Mouse (Mus musculus): ENCODE measurements at regions not wholly inside any gene's neighbourhood (a gene's known extent, or its start where the extent isn't known, plus 50 kb on each side); places are given as distances from the start of the nearest gene placed in this dataset.

DNA sequence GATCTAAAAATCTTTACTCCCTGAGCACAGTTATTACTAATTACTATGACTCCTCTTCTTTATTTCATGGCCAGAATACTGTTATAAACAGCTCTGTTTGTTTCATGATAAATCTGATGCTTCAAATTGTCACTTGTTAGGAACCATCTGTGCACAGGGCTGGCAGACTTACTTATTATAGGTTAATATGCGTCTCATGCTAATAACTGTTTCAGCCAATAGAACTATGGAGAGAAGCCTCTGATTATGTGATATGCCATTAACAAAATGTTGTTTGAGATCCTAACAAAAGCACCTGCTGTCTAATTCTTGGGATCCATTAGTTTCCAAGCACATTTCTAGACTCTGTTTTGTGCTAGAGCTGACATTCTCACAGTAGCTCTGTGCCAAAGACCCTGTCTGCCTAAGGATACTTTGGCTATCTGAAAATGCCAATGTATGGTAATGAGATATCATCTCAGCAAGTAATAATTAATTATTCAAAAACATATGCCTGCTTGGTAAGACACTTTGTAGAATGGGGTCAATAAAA, 318.1 kb downstream of the Grb14 start:
- Histone ChIP-seq H3K4me3 (no peak overlapping the region), H3K27ac (no peak overlapping the region)
- DNase-seq = no peak
- TF ChIP-seq CTCF (IDR thresholded peaks at IDR 0.05) = no peak
- intact Hi-C loops (cut with DNase I) = no loop called here

DNA sequence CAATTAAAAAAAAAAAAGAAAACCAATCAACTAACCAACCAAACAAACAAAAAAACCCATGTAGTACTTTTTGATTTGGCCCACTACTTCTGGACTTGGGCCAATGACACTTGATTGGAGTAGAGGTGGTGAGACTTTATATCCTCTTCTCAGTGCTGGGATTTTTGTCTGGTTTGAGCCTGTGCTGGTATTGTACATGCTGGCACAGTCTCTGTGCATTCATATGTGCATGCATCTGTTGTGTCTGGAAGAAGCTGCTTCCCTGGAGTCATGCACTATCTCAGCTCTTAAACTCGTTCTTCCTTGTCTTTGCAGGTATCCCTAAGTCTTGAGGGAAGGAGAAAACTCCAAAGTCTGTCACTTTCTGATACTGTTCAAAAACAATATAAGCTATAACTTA, 328.8 kb downstream of the Grb14 start:
- no peak for DNase-seq
- Histone ChIP-seq H3K27ac (no peak overlapping the region), H3K4me3 (no peak overlapping the region)
- TF ChIP-seq CTCF (IDR thresholded peaks at IDR 0.05) = no peak
- intact Hi-C loops (cut with DNase I) = no loop called here

DNA sequence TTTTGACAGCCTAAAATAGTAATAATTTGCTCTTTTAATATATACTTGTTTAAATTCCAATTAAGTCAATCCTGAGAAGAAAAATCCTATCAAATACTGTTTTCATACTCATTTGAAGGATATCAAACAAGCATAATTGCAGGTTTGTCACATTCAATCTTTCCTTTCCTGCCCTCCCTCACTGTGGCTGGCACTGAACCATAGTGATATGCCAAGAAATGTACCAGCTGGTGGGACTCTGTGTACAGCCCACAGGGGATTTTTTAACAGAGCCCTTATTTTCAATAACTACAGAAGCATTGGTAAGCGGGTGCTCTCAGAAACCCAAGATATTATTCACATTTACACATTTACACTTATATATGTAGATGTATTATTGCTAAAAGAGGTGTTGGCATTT, 333.3 kb downstream of the Grb14 start:
- intact Hi-C loops (cut with DNase I) = no loop called here
- H3K4me3 ChIP-seq = no peak overlapping the region
- DNase-seq = no peak
- H3K27ac ChIP-seq = no peak overlapping the region
- TF ChIP-seq CTCF (IDR thresholded peaks at IDR 0.05) = no peak

DNA sequence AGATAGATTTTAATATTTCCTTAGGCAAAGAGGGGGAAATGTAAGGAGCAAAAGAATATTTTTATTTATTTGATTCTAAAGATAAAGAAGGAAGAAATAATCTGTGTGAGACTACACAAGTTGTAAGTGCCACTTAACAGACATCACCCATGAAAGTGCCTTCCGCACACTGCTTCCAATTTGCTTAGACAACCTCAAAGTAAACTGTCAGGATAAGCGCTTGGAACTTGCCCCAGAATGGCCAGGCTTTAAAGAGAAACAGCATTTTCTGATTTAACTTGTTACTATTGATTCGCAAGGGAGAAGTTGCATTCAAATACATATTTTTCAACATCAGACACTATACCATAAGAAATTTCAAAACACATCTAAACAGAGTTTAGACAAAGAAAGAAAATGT, 333.8 kb downstream of the Grb14 start:
- no peak for TF ChIP-seq CTCF (IDR thresholded peaks at IDR 0.05)
- intact Hi-C loops (cut with DNase I) = no loop called here
- no peak overlapping the region for H3K4me3 ChIP-seq
- no peak overlapping the region for H3K27ac ChIP-seq
- DNase-seq = no peak

DNA sequence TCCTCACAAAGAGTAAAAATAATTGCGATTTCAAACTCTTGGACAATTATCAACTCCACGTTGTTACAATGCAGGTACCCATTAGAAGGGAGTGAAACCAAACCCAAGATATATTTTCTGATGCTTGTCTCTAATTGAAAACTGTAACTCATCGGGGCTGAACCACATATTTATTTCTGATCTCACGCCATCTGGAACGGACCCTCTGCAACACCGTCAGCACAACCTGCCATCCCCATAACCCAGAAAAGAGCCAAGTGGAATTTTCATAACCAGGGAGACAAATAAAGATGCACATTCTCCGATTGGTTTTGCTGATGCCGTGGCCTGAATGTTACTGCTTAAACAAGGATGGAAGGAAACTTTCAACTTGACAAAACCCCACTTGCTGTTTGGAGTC, 338.0 kb downstream of the Grb14 start:
- TF ChIP-seq CTCF (IDR thresholded peaks at IDR 0.05) = no peak
- no peak overlapping the region for H3K4me3 ChIP-seq
- intact Hi-C loops (cut with DNase I) = no loop called here
- no peak overlapping the region for H3K27ac ChIP-seq
- DNase-seq = no peak

DNA sequence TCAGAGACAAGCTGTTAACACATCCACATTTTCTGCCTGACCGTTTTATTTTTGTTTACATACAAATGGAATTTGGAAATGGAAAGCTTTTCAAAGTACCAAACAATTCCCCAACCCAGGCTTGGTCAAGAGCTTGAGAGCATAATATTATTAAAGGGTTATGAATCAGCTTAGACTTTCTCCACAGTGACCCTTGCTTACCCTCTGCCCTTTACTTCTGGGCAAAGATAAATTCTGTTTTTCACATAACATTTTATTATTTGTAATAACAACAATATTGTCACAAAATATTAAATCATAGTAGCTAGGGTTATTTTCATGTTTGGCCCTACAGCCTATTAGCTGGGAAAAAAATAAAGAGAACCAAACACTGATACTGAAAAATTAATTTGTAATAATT, 375.2 kb downstream of the Grb14 start:
- Histone ChIP-seq H3K4me3 (no peak overlapping the region), H3K27ac (no peak overlapping the region)
- intact Hi-C loops (cut with DNase I) = no loop called here
- DNase-seq = no peak
- TF ChIP-seq CTCF (IDR thresholded peaks at IDR 0.05) = no peak

DNA sequence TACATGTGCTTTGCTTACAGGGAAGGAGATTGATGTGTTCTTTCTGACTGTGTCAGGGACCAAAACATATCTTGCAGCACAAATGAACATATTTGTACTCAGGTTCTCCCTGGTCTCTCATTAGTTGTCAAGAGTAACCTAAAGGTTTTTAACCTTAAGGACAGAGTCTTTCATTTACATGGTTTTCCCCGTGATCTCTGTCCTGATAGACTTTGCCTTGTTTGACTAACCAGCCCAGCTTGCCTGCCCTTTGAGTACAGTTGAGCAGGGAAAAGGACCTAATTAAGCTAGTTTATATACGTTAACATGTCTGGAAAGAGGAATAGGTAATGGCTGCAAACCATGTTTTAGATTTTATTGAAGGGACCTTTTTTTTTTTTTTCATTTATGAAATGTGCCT, 407.9 kb downstream of the Grb14 start:
- Histone ChIP-seq H3K27ac (no peak overlapping the region), H3K4me3 (no peak overlapping the region)
- intact Hi-C loops (cut with DNase I) = no loop called here
- no peak for DNase-seq
- TF ChIP-seq CTCF (IDR thresholded peaks at IDR 0.05) = no peak

DNA sequence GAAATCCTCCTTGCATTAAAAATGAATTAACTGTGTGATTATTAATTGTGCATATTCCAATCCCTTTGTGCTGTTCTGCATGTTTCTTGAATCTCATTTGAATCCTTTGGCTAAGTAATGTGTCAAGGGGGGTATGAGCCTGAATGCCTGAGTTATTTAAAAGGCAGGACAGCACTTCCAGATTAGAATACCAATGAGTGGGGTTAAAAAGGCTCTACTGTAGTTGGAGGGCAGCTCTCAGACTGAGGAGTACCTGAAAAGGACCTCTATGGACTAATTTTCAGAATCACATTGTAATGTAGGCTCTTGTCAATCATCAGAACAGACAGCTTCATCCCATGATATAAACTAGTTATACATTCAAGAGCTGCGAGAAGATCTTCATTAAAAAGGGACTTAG, 417.9 kb downstream of the Grb14 start:
- no peak for DNase-seq
- intact Hi-C loops (cut with DNase I) = no loop called here
- no peak overlapping the region for H3K4me3 ChIP-seq
- no peak for TF ChIP-seq CTCF (IDR thresholded peaks at IDR 0.05)
- H3K27ac ChIP-seq = no peak overlapping the region

DNA sequence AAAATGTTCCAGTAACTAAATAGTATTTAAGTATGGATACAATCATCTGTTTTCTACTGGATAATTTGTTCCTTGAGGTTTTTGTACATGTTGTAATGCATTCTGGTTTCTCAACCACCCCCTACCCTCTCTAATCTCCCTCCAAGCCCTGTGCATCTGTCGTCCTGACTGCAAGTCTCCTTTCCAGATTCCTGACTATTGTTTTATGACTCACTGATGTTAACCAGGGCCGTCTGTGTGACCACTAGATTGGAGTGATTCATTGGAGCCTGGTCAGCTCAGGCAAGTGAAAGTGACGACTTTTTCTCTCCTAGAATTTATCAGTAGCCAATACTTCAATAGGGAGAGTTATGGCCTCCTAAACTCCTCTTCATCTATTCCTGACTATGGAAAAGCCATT, 442.5 kb downstream of the Grb14 start:
- intact Hi-C loops (cut with DNase I) = no loop called here
- DNase-seq = no peak
- no peak overlapping the region for H3K4me3 ChIP-seq
- no peak overlapping the region for H3K27ac ChIP-seq
- TF ChIP-seq CTCF (IDR thresholded peaks at IDR 0.05) = no peak

DNA sequence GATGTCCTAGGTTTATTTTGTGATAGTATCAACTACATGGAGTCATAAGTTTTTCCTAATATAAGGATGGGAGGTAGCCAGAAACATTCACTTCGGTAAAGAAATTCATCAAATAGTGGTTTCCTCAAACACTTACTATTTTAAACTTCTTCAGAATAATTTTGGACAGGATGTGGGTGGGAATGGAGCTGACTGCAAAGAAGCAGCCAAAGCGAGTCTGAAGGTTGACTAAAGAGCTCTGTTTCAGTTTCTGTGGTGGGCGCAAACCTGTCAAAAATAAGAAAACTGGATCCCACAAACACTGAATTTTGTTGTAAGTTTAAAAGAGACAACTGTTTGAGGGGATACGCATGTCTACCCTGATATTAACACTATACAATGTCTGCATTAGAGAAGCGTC, 438.2 kb upstream of the Fign start:
- Histone ChIP-seq H3K4me3 (no peak overlapping the region), H3K27ac (no peak overlapping the region)
- intact Hi-C loops (cut with DNase I) = no loop called here
- no peak for TF ChIP-seq CTCF (IDR thresholded peaks at IDR 0.05)
- DNase-seq = no peak

DNA sequence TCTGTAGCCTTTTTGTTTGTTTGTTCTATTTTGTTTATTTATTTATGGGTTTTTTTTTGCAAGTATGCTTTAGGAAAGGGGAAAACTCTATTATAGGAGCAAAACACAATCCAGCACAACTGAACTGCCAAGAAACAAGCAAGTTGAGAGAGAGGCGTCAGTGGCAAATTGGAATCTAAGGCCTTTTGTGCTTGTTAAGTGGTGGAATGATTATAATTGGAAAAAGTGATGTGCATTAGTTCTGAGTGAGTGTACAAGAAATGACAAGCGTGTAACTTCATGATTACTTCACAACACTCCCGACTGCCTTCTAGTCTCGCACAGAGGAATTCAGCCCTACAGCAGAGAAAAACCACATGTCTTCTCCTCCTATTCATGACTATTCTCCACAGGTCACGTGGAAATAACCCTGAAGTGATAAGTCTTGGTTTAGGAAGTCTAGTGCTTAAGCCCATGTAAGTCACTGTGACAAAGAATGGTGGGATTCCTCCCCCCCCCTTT, 437.6 kb upstream of the Fign start:
- Histone ChIP-seq H3K27ac (no peak overlapping the region), H3K4me3 (no peak overlapping the region)
- intact Hi-C loops (cut with DNase I) = no loop called here
- TF ChIP-seq CTCF (IDR thresholded peaks at IDR 0.05) = no peak
- no peak for DNase-seq

DNA sequence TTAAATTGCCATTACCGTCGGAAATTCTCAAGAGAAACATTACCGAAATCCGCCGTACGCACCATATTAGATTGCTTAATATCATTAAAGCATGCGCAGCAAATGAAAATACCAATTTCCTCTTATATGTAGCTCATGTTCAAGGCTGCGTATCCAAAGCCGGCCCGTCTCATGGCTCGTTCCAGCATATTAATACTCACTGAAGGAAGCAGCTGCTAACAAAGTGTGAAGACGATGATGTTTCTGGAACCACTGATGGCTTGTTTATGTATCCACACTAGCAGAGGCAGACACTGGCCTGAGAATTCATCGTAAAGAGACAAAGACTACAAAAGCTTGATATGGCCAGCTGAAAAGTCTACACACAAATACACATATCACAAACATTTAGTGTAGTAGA, 437.0 kb upstream of the Fign start:
- intact Hi-C loops (cut with DNase I) = no loop called here
- peak overlapping the region; percentile 3; the same call in 1 of the 2 replicates for H3K4me3 ChIP-seq
- no peak overlapping the region for H3K27ac ChIP-seq
- DNase-seq = no peak
- no peak for TF ChIP-seq CTCF (IDR thresholded peaks at IDR 0.05)

DNA sequence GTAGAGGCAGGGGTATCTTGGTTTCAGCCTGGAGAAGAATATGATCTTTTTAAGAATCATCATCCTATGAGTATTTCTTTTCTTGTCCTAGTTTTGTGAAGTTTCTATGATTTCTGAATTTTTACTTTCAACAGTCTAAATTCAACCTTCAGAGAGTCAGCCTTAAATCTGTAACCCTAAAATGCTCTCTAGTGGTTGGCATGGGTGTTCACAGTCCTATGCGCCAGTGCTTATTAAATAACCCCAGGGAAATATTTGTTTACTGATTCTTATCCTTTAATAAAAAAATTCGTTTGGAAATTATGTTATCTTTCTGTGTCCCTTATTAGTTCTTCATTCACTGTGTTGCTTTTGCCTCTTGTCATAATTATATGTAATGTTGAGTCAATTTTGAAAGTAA, 436.5 kb upstream of the Fign start:
- TF ChIP-seq CTCF (IDR thresholded peaks at IDR 0.05) = peak; percentile 18; the same call in 1 of the 2 replicates
- Histone ChIP-seq H3K4me3 (no peak overlapping the region; the same call in 1 of the 2 replicates), H3K27ac (no peak overlapping the region)
- no peak for DNase-seq
- intact Hi-C loops (cut with DNase I) = no loop called here

DNA sequence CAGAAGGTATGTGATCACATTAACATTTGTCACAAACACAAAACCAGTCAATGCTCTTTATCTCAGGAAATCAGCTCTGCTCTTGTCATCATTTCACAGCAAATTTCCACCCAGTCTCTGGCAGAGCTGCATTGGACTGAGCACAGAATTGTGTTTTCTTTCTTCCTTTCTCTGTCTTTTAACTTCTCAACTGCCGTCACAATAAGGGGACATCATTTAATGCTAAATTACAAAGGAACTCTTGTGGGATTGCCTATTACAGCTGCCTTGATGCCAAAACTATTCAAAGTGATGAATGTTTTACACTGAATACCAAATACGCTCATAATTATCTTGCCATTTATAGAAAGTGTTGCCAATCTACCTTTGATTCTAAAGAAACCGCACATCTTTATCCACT, 424.9 kb upstream of the Fign start:
- no peak overlapping the region for H3K27ac ChIP-seq
- no peak for DNase-seq
- TF ChIP-seq CTCF (IDR thresholded peaks at IDR 0.05) = no peak
- no peak overlapping the region for H3K4me3 ChIP-seq
- intact Hi-C loops (cut with DNase I) = no loop called here

DNA sequence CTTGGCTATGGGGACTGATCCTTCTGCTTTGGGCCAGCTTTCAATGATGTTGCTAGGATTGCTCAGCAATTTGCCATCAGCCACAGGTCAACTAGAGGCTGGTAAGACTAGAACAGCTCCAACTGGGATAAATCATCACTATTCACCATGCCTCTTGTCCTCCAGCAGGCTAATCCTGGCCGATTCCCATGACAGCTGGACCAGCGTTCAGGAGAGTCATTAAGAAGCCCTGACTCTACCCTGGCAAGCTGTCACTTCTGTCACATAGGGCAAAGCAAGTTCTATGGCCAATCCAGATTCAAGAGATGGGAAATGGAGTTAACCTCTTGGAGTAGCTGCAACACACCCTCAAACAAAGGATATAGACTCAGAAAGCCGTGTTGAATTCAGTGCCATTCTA, 424.4 kb upstream of the Fign start:
- Histone ChIP-seq H3K27ac (no peak overlapping the region), H3K4me3 (no peak overlapping the region)
- TF ChIP-seq CTCF (IDR thresholded peaks at IDR 0.05) = no peak
- intact Hi-C loops (cut with DNase I) = no loop called here
- no peak for DNase-seq

Measured in gastrocnemius, adult 2 months (tissue).